Mouse (Mus musculus): ENCODE results near the gene Fndc3c1. TPM values are rescaled to one million over a fixed set of nuclear protein-coding genes. Genes with fewer than 3 reads are reported as not detected.
"Not testable (repeated sequence)": the region's sequence is repeated elsewhere in the genome, so short reads cannot be mapped to it uniquely, and the experiment has no call there.

The Fndc3c1 gene
- polyA plus RNA-seq (2015; fragmentation: Nextera tagmentation; extraction: Ambion mirVana) = 0.33 and 0.34 TPM in 2 replicates

DNA sequence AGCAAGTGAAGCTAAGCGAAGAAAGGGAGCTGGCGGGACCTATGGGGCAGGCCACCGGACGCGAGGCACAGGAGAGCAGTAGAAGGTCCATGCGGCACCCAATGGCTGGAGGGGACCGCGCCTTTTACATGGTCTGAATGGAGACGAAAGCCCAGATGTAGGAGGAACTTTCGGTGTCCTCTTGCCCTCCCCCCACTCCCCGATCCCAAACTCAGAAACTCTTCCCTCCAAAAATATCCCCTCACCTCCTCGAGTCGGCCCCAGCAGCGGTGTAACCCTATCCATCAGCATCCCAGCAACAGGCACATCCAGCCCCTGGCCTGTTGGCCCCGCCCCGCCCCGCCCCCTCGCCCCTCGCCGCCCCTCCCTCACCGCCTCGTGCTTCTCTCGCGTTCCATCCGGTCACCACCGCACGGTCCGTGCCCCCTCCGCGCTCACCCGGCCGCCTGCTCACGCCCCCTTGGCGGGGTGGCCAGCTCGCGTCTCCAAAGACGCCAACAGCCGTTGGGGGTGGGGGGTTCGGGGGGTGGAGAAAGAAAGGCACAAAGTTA is at the start of gene Fndc3c1:
Fndc3c1 (minus strand) TSS at position 301 of the 551 bp plus-strand sequence.
- H3K9ac ChIP-seq (replicated peaks) = no peak within 1 kb of the TSS
- ATAC-seq (replicated peaks) = peak; percentile 95
- 28% methylated on average over 25 of the region's 39 CpGs for WGBS

DNA sequence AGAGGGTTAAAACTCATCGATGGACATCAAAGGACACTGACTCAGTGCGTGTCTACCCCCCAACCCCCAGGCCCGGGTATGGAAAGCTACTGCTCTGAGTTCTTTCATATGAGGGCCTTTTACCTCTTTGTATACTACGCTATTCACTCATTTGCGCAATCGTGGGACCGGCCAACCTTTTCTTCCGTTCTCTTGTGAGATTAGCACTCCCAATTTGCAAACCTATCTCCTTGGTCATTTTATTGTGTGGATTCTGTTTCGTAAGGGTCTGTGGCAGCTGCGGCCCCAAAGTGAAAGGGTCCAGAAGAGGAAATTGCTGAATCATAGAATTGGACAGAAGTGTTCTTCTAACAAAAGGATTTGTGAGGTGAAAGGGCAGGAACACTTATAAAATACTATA is 1.2 kb upstream of the Fndc3c1 start:
- no peaks in the 10 kb centered on the region for H3K9me3 ChIP-seq
- no peak overlapping the region for H3K4me3 ChIP-seq
- no peaks in the 10 kb centered on the region for H3K36me3 ChIP-seq
- no peak for ATAC-seq (replicated peaks)
- no peak overlapping the region for H3K9ac ChIP-seq (replicated peaks)
- peaks cover 12% of the 10 kb centered on the region for H3K4me1 ChIP-seq
- 38% methylated on average over 10 of the region's 10 CpGs for WGBS
- H3K27ac ChIP-seq (replicated peaks) = no peak overlapping the region
- H3K4me2 ChIP-seq (replicated peaks) = no peak overlapping the region
- H3K27me3 ChIP-seq = peaks cover 7% of the 10 kb centered on the region; the same call in 1 of the 2 replicates

More for the DNA sequence above, at the start of gene Fndc3c1:
- H3K9me3 ChIP-seq = no peaks in the 10 kb centered on the region
- peaks cover 12% of the 10 kb centered on the region for H3K4me1 ChIP-seq
- H3K4me3 ChIP-seq = peak within 1 kb of the TSS; percentile 40
- no peak within 1 kb of the TSS for H3K27ac ChIP-seq (replicated peaks)
- peaks cover 7% of the 10 kb centered on the region; the same call in 1 of the 2 replicates for H3K27me3 ChIP-seq
- H3K36me3 ChIP-seq = no peaks in the 10 kb centered on the region
- H3K4me2 ChIP-seq (replicated peaks) = peak within 1 kb of the TSS; percentile 63

DNA sequence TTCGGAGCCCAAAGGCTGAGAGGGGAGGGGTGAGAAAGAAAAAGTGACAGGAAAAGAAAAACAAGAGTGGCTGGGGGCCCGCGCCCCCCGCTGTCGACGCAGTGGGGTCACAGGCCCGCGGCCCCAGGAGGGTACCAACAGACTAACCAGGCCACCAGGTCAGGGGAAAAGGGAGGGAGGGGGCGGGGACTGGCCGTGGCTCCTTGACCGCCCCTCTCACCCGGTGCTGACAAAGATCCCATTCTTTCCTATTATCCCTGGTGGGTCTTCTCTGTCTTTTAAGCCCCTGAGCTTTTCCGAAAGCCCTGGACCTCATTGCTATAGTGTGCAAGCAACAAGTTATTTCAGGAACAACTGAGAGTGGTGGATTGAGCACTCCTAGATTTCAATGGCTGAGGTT is 470 bp upstream of the Fndc3c1 start:
- WGBS = 37% methylated on average over 13 of the region's 13 CpGs
- Histone ChIP-seq H3K9ac (replicated peaks) (no peak overlapping the region), H3K36me3 (no peaks in the 10 kb centered on the region), H3K4me3 (peak overlapping the region; percentile 40), H3K27me3 (peaks cover 7% of the 10 kb centered on the region; the same call in 1 of the 2 replicates), H3K27ac (replicated peaks) (no peak overlapping the region), H3K4me1 (peaks cover 12% of the 10 kb centered on the region), H3K9me3 (no peaks in the 10 kb centered on the region), H3K4me2 (replicated peaks) (peak overlapping the region; percentile 63)
- peak; percentile 63 for ATAC-seq (replicated peaks)

DNA sequence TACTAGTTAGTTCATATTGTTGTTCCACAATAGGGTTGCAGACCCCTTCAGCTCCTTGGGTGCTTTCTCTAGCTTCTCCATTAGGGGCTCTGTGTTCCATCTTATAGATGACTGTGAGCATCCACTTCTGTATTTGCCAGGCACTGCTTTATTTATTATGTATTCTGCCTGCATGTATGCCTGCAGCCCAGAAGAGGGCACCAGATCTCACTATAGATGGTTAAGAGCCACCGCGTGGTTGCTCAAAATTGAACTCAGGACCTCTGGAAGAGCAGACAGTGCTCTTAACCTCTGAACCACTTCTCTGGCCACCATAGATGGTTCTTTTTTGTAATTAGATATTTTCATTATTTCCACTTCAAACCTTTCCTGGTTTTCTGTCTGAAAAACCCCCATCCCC is 5.3 kb downstream of the Fndc3c1 start:
- H3K9ac ChIP-seq (replicated peaks); H3K27ac ChIP-seq (replicated peaks); H3K4me3 ChIP-seq; H3K4me1 ChIP-seq; H3K4me2 ChIP-seq (replicated peaks); H3K9me3 ChIP-seq; ATAC-seq (replicated peaks); H3K27me3 ChIP-seq; H3K36me3 ChIP-seq: not testable (repeated sequence)
- 47% methylated on average over 2 of the region's 2 CpGs for WGBS

DNA sequence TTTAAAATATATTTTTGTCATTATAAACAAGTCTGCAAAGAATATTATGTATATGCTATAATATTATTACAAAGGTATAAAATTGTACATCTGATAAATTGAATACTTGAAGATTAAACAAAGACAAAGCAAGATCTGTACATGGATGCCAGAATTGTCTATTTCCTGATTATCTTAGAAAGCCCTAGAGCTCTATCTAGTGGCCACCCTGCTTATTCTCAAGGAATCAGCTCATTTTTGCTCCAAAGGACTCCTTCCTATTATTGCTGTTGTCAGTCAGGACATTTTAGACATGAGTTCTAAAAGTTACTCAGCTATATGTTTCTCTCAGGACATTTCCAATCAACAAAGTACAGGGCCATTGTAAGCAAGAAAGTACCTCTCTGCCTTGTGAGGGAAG is 99.9 kb downstream of the Fndc3c1 start:
- H3K4me3 ChIP-seq = no peak overlapping the region
- no peak overlapping the region for H3K4me2 ChIP-seq (replicated peaks)
- H3K27ac ChIP-seq (replicated peaks) = no peak overlapping the region
- H3K36me3 ChIP-seq = no peaks in the 10 kb centered on the region
- H3K9me3 ChIP-seq = no peaks in the 10 kb centered on the region
- H3K9ac ChIP-seq (replicated peaks) = no peak overlapping the region
- H3K4me1 ChIP-seq = no peaks in the 10 kb centered on the region
- ATAC-seq (replicated peaks) = no peak
- H3K27me3 ChIP-seq = no peaks in the 10 kb centered on the region

DNA sequence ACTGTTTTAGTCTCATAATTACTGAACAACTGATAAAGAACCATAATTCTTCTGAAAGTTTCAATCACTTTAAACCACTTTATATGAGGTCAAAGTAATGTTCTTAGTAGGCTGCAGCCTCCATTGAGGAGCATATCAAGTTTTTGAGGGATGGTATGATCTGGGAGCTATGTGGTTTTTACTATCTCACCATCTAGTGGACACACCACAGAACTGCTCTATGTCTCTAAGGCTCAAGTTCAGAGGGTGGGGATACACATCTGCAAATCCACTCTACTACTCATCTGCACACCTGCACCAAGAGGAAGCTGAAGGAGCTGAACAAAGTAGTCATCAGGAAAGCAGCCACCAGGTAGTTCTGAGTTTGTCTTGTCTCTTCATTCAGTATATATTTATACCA is 104.6 kb downstream of the Fndc3c1 start:
- Histone ChIP-seq H3K4me3 (no peak overlapping the region), H3K36me3 (no peaks in the 10 kb centered on the region), H3K4me2 (replicated peaks) (no peak overlapping the region)

More for the DNA sequence above, 104.6 kb downstream of the Fndc3c1 start:
- H3K27ac ChIP-seq (replicated peaks) = no peak overlapping the region
- H3K4me1 ChIP-seq = no peaks in the 10 kb centered on the region
- no peaks in the 10 kb centered on the region for H3K27me3 ChIP-seq
- no peak for ATAC-seq (replicated peaks)
- H3K9me3 ChIP-seq = no peaks in the 10 kb centered on the region
- no peak overlapping the region for H3K9ac ChIP-seq (replicated peaks)

Small RNA genes within 50 kb of the gene (microRNA-seq; reads per million reads assigned to microRNA genes)
- gene Gm27428 = not detected

Other genes starting within 250 kb of the Fndc3c1 start
- not detected in 2 replicates for gene Fnd3c2, start 230.0 kb downstream of the Fndc3c1 start, polyA plus RNA-seq (2015; fragmentation: Nextera tagmentation; extraction: Ambion mirVana)
- 0.09 and 0.17 TPM in 2 replicates for gene Gm5127, start 97.8 kb upstream of the Fndc3c1 start, polyA plus RNA-seq (2015; fragmentation: Nextera tagmentation; extraction: Ambion mirVana)
- gene Cysltr1, start 118.3 kb upstream of the Fndc3c1 start, polyA plus RNA-seq (2015; fragmentation: Nextera tagmentation; extraction: Ambion mirVana) = 0.09 and 0.22 TPM in 2 replicates

Data from forebrain, embryonic 15.5 days (tissue).